Mouse (Mus musculus): ENCODE measurements around the gene Cnst.
A peak's percentile ranks its signal among the peaks of the same experiment; 100 is the strongest.

Cnst gene

DNA sequence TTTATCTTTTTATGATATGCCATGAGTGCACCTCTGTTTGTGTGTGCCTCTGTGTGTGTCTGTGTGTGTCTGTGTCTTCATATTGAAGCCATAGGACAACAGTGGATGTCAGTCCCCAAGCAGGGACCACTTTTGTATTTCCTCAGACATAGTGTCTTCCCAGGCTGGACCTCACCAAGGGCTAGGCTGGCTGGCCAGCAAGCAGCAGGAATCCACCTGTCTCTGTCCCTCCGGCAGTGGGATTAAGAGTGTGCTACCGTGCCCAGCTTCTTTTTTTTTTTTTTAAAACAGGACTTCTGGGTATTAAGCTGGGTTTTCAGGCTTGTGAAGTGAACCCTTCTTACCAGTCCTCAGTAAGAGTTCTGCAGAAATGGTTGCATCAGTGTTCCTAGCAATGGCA, 46.0 kb downstream of the Cnst start:
- no peak for DNase-seq (ENCODE audit: low read depth, low spot score)

DNA sequence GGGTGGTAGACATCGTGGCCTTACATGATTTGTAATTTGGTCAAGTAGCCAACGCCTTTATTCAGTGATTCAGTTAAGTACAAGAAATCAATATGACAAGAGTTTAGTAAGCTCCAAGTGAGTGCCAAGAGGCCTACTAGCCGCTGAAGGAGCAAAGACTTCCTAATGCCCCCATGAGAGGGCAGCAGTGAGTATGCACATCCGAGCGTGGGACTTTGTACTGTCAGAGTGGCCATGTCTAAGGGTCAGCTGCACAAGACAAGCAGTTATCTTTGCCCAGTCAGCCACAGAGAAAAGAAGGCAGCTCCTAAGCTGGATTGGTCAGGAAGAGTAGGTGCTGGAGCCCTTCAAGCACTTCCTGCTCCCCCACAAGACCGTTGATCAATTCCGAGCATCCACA, 46.8 kb downstream of the Cnst start:
- no peak for DNase-seq (ENCODE audit: low read depth, low spot score)

DNA sequence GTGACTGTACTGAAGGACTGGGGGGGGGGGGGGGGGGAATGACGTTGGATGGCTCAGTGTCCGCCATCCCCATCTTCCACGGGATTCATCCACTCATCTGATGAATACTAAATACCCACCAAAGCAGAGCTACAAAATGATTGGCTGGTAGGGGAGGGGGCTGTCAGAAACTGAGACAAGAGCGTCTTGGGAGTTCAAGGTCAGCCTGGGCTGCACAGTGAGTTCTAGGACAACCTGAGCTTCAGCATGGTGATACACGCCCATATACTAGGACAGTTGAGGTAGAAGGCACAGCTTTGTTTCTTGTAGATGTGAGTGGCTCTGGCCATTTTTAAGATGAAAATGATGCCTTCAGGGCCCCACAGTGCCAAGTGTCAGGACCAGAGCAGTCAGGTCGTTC, 52.2 kb downstream of the Cnst start:
- DNase-seq (ENCODE audit: low read depth, low spot score), result no peak

DNA sequence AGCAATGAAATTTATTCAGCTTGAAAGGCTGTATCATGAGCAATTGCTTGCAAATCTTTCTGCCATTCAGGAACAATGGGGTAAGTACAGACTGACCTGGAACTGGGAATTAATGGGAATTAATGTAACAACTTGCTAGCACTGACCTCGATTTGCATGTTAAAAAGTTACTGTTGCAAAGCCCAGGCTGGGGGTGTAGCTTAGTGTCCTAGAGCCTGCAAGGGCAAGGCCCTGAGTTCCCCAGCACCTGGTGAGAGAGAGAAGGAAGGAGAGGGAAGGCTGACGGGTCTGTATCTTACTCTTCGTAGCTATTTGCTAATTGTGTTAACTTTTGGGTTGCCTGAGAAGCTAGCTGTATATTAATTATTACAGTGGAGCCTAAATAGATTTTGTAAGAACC, 58.4 kb downstream of the Cnst start:
- DNase-seq (ENCODE audit: low read depth, low spot score), result no peak

DNA sequence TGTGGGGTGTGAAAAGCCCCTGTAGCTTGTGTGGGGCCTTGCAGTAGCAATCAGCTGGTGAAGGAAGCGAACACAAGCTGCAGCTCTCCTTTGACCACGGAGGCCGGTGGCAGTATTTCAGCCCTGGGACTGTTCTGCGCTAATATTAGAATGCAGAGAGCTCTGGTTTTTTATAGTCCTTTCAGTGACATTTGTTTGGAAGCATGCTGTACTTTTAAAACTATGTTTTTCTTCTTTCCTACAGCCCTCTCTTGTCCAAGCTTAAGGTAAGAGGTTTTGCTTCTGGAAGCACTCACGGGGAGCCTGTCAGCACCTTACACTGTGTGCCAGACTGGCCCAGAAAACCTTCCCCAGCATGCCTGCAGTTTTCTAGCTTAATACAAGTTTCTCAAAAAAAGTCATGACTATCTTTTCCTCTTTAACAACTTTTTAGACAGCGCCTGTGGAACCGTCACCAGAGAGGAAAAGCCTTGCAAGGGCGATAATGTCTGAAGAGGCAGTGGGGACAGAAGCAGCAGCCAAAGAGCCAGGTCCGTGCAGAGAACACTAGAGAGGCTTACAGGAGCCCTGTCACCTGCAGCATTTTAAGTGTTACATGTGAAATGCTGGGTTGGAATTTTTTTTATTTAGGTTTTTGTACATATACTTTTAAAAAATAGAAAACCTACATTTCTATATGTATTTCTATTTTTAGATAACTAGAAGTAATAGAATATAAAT, 60.0 kb downstream of the Cnst start:
- no peak for DNase-seq (ENCODE audit: low read depth, low spot score)

DNA sequence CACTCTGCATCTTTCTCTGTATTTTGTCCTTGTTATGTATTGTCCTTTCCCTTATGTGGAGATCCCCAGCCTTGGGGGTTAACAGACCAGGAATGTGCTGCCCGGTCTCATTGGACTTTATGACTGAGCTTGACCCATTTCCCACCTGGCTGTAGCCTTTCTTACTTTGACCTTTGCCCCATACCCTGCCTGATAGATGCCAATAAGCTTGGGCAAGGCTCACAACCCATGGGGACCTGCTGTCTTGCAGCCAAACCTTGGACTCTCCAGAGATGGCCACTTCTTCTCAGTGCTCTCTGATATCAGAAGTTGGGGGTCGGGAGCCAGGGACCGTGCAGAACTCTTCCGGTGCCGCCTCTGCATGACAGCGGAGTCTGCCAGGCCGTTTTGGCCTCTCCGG, 62.4 kb downstream of the Cnst start:
- DNase-seq (ENCODE audit: low read depth, low spot score), result no peak

DNA sequence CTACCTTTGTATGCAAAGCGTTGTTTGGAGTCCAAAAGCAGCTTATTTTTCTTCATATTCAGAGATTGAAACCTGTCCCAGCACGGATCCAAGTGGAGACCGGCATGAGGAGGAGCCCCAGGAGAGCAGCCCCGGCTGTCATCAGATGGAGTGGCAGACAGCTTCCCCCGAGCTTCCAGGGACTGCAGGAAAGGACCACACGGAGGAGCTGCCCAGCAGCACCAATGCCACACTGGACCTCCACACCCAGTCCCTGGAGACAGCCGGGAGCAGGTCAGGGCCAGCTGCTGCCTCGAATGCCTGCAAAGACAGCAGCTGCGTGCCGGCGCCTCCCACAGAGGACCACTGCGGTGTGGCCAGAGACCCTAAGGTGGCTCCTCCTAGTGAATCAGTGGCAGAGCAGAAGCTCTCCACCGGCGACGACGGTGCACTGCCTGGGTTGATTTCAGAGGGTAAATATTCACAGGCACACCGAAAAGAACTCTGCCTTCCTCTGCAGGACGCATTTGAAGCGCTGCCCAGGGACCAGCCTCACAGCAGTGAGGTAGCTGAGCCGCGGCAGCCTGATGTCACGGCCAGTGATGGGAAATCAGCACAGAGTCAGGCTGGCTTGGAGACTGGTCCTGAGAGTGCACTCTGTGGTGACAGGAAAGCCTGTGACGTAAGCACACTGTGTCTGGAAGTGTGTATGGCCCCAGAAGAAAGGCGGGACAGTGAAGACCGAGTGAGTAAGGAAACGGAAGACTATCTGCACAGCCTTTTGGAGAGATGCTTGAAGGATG, 63.7 kb downstream of the Cnst start:
- DNase-seq (ENCODE audit: low read depth, low spot score), result no peak

DNA sequence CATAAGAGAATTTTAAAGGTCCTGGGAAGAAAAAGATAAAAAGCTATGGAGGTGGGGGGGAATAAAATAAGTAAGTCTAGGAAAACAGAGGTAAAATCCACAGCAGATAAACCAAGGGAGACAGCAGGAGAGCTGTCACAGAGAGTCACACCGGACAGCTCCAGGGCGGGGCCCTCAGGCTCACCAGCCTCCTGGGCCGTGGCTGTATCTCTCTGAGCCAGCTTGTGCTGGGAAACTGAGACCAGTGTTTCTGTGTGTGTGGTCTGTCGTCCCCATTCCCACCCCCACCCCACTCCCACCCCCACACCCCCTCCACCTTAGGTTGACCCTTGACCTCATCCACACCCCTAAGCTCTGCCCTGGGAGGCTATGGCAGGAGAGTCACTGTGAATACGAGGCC, 65.0 kb downstream of the Cnst start:
- DNase-seq (ENCODE audit: low read depth, low spot score), result no peak

DNA sequence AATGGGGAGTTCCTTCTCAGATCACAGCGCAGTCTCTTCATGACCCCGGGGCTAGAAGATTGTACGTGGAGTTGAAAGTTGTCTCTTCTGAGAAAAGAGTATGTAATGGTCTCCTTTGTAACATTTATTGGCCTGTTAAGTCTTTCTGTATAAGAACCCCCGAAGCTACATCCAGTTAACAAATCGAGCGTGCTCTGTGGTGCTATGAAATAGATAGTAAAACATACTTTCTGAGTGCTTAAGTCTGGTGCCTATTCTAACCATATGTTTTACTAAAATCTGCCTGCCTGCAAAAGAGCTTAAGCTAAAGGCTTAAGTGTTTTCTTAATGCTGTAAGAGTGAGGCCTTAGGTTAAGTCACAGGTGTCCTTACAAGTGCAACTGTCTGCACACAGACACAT, 66.2 kb downstream of the Cnst start:
- DNase-seq (ENCODE audit: low read depth, low spot score), result no peak

DNA sequence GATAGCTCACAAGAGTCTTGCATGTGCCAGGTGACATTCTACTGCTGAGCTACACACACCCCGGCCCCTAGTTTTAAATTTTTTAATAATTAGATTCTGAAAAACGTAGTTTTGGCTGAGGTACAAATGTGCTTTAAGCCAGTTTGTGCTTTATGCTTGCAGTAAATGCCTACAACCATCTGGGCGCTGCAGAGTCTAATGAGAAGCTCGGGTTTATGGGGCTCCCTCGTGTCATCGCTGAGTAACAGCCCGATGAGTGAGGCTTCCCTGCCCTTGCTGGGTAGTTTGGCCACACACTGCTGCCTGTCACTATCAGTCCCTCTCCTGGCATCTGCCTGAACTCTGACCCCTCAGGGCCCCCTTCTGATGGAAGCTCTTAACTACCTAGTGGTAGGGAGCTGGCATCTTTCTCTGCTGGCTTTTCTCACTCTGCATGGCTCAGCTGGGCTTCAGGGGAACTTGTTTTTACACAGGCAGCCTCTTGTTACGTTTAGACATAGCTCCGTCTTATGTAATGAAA, 66.9 kb downstream of the Cnst start:
- no peak for DNase-seq (ENCODE audit: low read depth, low spot score)

DNA sequence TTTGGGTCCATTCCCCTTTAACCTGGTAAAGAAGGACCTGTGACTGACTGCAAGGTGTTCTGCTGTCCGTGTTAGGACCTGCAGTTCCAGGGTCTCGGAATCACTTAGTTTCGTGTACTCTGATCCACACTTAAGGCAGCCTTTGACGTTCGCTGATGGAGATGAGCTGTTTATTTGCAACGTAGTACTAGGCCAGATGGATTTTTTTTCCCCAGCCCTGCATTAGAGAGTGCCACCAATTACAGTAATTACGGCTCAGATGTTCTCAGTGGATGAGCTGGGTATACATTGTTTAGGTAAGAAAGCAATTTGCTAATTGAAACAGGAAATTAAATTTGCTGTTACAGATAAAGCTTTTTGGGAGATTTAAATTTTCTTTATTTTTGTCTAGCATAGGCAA, 71.3 kb downstream of the Cnst start:
- DNase-seq (ENCODE audit: low read depth, low spot score), result no peak

DNA sequence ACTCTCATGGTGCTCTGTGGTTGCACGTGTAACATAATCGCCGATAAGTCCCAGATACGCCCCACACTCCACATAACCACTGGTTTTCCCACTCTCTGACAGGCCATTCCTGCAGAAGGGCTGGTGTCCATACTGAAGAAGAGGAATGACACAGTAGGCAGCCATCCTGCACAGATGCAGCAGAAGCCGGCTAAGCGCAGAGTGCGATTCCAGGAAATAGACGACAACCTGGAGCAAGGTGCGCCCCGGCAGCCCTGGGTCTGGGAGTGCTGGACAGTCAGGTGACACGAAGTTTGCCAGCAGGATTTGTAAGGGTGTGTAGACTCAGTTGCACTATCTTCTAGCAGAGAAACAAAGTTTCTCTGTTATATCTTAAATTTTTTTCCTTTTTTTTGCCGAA, 76.5 kb downstream of the Cnst start:
- DNase-seq (ENCODE audit: low read depth, low spot score), result no peak

DNA sequence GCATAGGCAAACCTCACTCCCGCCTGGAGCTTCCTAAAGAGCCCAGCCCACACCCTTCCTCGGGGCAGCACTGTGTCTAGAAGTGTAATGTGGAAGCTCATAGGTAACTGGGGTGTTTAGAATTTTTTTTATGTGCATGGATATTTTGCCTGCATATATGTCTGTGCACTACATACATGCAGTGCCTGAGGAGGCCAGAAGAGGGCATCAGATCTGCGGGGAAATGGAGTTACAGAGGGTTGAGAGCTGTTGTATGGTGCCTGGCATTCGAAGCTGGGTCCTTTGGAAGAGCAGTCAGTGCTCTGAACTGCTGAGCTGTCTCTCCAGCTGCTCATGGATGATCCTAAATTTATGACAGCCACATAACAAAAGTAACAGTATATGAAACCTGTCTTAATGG, 77.5 kb downstream of the Cnst start:
- DNase-seq (ENCODE audit: low read depth, low spot score), result peak; percentile 16

DNA sequence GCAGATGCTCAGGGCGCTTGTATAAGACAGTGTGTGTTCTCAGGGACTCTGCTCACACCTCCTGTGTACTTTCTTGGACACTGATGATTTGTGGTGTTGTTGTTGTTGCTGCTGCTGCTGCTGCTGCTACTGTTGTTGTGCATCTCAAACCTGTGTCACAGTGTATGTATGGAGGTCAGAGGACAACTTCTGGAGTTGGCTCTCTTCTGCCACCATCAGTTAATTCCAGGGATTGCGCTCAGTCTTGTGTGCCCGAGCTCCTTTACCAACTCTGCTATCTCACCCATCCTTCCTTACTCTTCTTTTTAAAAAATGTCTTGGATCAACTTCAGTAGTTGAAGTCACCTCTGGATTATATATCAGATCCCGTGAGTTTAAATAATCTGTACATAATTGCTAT, 78.2 kb downstream of the Cnst start:
- peak; percentile 30 for DNase-seq (ENCODE audit: low read depth, low spot score)

DNA sequence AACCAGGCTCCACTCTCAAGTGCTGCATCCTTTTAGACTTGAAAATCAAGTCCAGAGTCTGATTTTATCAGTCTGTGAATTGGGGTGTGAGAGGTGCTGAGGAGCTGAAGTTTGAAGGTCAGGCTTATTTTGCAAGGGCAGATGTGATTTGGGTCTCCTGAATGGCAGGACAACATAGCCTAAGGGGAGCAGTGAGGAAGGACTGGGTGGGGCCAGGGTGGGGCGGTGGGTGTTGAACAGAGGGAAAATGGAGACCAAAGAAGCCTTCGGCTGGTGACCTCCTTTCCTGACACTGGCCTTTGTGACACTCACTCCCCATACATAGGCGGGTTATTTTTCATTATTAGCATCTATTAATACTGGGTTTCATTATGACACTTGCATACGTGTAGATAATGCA, 81.7 kb downstream of the Cnst start:
- DNase-seq (ENCODE audit: low read depth, low spot score), result no peak

DNA sequence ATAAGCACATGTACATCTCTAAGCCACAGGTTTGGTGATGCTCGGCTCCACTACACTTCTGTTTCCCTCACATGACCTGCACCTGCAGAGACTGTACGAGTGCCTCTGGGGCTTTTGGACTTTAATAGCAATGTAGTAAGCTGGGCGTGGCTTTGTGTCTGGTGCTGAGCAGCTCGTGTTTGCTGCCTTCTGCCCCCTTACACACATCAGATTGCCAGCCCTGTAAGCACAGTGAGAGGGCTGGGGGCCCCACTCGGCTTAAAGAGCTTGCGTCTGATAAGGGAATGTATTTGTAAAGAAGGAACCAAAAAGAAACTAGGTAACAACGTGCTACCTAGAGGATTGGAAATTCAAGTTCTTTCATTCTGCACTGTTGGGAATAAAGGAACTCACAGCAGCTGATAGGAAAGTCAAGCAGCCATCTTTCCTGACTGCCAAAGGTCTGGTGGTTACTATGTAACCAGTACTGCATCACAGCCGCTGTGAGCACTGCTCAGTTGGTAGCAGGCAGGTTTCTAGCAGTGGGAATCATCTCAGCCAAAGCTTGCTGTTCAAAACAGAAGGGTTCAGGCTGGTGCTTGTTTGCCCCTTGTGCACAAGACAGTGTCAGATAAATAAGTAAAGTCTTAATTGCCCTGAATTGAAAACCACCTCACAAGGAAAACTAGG, 82.4 kb downstream of the Cnst start:
- no peak for DNase-seq (ENCODE audit: low read depth, low spot score)

DNA sequence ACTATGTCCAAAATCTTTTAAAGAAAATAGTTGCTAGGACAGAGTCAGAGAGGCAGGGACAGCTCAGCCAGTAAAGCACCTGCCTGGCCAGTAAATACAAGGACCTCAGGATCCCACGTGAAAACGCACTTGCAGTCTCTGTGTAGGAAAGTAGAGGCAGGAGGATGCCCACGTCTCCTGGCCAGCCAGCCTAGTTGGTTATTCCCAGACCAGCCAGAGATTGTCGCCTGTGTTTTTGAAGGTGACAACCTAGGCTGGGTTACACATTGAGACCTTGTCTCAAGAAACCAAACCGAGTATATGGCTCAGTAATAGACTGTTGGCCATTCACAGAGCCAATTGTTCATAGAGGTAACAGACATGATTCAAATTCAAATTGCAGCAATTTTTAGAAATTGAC, 83.1 kb downstream of the Cnst start:
- no peak for DNase-seq (ENCODE audit: low read depth, low spot score)

DNA sequence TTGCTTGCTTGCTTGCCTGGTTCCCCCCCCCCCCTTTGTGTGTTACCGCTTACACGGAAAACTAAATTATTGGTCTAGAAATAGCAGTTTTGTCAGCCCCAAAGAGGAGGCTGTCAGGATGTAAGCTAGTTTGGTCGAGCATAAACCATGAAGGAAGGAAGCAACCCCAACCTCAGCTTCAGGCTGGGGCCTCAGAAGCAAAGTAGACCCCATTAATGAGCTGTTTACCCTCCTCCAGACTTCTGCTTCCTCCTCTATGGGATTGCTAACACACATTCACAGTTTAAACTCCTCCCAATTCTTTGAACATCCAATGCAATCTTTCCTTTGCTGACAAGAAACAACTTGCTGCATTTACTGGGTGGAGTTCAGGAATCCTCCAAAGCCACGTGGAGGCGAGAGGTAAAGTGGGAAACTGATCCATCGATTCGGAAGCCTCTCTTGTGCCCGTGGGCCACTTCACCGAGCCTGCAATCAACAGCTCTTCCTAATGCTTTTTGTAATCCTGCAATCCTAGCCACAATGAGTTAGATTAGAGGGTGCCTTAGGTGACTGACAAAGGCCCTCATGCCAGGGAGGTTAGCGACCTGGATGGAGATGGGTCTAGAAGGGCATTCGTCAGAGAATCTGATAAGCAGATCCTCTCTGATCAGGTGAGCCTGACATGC, 86.7 kb downstream of the Cnst start:
- no peak for DNase-seq (ENCODE audit: low read depth, low spot score)

DNA sequence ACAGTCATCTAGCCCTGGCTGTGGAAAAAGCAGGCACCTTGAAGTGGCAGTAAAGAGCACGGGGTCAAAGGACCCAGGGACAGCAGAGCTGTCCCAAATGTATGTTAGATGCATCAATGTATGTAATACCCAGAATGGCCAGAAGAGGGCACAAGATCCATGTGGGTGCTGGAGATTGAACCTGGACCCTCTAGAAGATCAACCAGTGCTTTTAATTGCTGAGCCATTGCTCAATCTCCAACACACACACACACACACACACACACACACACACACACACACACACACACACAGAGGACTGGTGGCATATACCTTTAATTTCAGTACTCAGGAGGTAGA, 87.2 kb downstream of the Cnst start:
- DNase-seq (ENCODE audit: low read depth, low spot score), result peak; percentile 27

DNA sequence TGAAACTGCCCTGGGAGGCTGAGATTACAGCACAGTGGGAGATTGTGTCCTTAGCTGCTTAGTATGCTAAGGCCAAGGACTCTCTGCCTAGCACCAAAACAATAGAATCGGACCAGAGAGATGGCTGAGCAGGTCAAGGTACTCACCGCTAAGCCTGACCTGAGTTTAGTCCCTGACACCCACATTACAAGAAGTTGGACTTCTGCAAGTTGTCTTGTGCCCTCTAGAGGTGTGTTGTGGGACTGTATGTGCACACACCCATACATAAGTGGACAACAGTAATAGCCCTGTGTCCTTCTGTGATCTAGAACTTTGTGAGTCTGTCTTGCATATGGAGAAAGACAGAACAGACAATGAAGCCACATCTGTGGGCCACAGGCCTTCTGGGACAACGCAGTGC, 88.0 kb downstream of the Cnst start:
- DNase-seq (ENCODE audit: low read depth, low spot score), result no peak

DNA sequence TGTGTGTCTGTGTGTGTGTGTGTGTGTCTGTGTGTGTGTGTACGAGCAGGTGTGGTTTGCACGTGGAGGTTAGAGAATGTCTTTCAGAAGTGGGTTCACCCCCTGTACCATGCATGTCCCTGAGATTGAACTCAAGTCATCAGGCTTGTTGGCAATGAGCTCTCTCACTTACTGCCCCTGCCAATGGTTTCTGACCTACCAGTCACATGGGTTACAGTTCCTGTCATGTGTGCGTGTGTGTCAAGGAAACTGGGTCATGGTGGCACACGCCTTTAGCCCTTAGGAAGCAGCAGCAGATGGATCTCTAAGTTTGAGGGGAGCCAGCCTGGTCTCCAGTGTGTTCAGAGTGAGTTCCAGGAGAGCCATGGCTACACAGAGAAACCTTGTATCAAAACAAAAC, 96.6 kb downstream of the Cnst start:
- no peak for DNase-seq (ENCODE audit: low read depth, low spot score)

DNA sequence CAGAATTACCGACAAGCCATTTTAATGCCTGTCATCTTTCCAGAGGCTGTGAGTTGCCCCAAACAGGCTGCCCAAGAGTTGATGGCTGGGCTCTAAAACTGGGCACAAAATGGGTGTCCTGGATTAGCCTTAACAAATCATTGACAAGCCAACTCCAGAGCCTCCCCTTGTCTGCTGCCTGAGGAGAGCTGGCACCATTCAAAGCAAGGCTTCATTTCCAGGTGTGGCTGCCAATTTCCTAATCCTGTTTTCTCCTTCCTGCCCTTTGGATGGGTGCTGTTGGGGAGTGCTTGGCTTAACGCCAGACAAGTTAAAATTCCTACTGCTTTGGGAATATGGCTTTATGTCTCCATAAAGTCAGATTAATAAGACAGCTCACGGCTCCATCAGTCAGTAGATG, 98.0 kb downstream of the Cnst start:
- DNase-seq (ENCODE audit: low read depth, low spot score), result no peak
